Mouse (Mus musculus): ENCODE results near the gene Gm4884. TPM values are rescaled to one million over a fixed set of nuclear protein-coding genes. Genes with fewer than 3 reads are reported as not detected.
"Not testable (repeated sequence)": the region's sequence is repeated elsewhere in the genome, so short reads cannot be mapped to it uniquely, and the experiment has no call there.

Gm4884 gene
- total RNA-seq (2021) = not detected

- not testable (repeated sequence) for DNase-seq
Observed at GRCm38 (mm10) chr7:41032419-41032818, at the start of gene Gm4884. Gm4884 (plus strand) TSS chr7:41032719.

GRCm38 (mm10) chr7:40987243-40987642 lies 45.3 kb upstream of the Gm4884 start, which contains the start of gene 4930433I11Rik:
4930433I11Rik (plus strand) TSS chr7:40987543.
- DNase-seq = no peak

- DNase-seq = not testable (repeated sequence)
Observed at GRCm38 (mm10) chr7:41044058-41044457, 11.5 kb downstream of the Gm4884 start.

Other genes starting within 250 kb of the Gm4884 start
- gene Vstm2b, start 134.4 kb upstream of the Gm4884 start, total RNA-seq (2021) = under 1 TPM; 0.18 to 0.31 TPM
- gene 4930433I11Rik, start 45.2 kb upstream of the Gm4884 start, total RNA-seq (2021) = not detected
- not detected for gene Gm5592, start 121.1 kb downstream of the Gm4884 start, total RNA-seq (2021)

Data from heart, postnatal 4 days (tissue).